Mouse (Mus musculus) left cerebral cortex, adult 9 months (tissue): ENCODE data around the gene Btf3.

ENCODE experiments used
- DNase-seq, 2 experiments: peaks; one replicate each; pipeline ENCODE4 v3.0.0; 2022; ENCODE audit warnings: low spot score in 2 of 2

Btf3 gene

DNA sequence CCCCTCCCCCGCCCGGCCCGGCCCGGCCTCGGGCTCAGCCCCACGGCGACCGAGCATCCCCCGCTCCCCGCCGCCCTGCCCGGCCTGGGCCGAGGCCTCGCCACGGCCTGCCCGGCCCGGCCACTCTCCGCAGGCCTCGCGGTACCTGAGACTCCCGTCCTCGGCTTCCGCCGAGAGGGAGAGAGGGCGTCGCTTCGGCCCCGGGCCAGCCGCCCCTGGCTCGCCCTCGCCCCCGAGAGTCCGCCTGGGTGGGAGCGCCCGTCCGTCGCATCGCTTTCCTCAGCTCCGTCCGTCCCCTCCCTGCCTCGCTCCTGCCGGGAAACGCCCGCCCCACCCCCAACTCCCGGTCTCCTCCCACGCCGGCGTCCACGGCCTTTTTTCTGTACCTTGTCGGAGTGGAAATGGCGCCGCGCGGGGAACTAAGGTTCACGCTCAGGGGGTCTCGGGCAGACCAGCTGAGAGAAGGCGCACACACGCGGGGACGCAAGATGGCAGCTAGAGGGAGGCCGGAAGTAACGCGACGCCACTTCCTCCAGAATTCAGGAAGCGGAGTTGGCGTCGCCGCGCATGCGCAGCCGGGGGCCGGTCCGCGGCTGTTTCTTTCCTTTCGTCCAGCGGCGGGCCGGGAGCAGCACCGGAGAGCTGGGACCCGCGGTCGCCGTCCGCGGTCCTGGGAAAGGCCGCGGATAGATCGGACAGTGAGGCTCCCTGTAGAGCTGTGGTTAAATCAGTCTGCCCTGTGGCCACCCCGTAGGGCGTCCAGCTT lies at the start of gene Btf3:
TSS of gene Btf3 (minus strand) at position 527 of the 766 bp plus-strand sequence.
- peak; percentile 78 to 92 for DNase-seq

DNA sequence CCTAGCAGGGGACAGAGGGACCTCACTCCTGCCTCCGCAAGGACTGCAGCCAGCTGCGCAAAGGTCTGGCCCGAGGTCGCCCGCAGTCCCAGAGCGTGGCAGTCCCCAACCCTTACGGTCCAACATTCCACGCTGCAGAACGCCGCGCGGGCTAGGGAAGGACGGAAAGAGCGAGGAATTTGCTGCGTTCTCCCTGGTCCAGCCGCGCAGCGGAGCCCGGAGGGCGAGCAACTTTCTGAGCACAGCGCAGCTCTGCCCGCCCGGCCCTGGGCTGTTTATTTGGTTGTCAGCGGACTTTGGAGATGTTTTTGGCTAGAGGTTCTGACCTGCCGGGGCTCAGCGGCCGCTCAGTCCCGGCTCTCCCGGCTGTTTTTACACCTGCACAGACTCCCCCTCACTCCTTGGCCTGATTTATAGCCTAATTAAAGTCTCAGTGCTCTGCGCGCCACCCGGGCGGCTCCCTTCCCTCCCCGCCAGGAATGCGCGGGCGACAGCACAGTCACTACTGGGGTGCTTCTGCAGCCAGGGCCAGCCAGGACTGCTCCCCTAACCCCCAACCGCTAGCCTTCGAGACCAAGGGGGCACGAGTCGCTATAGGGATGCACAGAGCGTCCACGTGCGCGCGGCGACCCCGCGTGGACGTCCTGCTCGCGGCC lies 49.1 kb upstream of the Btf3 start:
- DNase-seq: no peak

- DNase-seq: no peak
Observed at GRCm38 (mm10) chr13:98365081-98365480, 48.3 kb upstream of the Btf3 start.

DNA sequence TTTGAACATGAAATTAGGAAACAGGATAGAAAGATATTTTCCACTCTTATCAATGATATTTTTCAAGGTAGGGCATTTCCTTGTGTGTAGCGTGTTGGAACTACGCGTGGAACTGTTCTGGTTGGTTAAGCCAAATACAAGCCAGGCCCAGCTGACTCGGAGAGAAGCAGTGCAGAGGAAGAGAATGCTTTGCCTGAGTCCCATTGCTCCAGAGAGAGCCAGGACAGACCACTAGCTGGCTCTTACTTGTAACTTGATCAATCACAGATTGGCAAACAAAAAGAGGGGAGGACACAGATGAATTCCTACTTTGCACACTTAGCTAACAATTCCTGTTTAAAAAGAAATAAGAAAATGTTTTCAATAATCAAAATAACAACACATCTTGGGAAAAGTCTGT lies 46.2 kb upstream of the Btf3 start:
- no peak for DNase-seq

DNA sequence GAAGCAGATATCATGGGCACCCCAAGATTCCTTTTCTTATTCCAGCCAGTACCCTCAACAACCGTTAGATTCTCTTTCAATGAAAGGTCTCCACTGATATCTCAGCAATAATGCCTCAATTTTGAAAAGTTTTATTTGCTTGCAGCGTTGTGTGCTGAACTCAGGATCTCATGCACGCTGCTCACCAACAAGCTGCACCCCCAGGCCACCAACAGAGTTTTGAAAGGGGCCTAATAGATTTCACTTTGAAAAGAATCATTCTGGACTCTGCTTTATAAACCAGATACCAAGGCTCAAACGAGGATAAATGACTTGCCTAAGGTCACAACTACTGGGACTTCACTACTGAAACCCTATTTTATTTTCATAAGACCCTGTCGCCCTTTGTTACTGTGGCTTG lies 44.4 kb upstream of the Btf3 start:
- no peak for DNase-seq

GRCm38 (mm10) chr13:98360391-98360790 lies 43.6 kb upstream of the Btf3 start:
- DNase-seq: no peak

DNA sequence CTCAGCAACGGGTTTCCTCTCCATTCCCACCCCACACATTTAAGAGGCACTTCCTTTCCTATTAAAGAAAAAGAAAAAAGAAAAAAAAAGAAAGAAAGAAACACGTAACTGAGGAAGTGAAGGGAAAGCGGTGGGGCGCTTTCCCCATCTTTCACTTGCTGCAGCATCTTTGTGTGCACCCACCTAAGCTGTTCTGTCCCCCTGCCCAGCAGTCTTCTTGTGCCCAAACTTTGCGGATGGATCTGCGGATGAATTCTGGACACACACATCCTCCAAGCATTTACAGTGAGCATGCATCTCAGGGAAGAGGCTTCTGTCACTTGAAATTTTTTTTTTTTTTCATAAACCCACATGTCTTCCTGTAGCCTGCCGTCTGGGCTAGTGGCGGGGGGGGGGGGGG lies 42.5 kb upstream of the Btf3 start:
- no peak for DNase-seq

DNA sequence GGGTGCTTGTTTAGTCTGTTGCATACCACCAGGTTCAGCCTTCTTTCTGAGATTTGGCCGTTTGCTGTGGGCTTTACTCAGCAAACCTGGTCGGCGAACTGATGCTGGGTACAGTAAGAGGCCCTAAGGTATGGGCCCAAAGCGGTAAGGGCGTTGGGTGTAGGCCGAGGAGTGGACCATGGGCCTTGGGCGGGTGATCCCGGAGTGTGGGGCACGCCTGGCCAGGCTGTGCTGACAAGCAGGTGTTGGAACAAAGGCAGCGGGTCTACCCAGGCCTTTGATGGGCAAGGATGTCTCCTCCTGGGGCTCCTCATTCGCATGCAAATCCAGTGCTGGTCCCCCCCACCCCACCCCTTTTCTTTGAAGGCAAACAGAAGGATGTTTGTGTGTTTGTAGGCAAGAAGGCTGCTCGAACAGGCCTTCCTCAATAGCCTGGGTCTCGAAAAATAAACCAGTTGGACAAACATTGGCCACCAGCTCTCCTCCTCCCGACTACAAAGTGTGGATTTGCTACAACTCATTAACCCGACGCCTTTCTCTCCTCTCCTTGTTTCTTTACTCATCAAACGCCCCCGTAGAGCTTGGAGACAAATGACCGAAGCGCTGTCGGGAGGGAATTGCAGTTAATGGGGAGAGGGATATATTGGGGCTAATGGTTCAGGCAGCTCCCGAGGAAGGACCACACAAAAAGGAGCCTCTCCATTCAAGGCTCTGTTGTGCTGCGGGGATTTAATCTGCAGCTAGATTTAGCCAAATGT lies 41.8 kb upstream of the Btf3 start:
- DNase-seq: no peak

GRCm38 (mm10) chr13:98357433-98358423 lies 40.9 kb upstream of the Btf3 start:
- no peak for DNase-seq

- DNase-seq: no peak
Observed at GRCm38 (mm10) chr13:98356973-98357425, 40.2 kb upstream of the Btf3 start.

DNA sequence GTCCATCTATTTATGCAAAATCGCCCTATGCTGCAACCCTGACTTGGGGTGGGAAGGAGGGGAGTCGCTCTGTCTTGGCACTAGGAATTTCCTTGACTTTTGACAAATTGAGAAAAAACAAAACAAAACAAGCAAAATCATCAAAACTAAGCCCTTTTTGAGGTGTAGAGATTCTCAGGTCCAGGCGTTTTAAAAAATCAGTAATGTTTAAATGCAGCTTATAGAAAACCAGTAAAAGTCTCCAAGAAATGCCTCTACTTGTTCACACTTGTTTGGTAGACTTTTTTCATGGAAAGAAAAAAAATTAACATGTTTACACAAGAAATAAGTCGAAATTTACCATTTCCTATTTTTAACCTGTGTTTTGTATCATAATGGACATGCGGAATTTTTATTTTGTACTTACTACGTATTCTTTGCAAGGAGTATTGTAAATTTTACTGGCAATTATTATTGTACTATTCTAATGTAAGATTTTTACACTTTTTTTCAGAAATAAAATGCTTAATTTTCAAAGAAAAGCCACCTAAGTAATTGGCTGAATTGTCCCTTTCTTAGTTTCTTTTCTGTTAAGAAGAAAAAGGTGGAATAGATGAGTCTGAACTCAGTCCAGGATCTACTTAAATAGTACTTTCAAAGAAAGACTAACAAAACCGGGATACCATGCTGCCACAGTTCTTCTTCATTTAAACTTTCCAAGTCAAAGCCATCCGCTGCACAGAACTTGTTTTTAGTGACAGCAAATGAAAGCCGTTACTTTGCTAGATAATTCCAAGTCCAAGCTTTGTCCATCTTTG lies 39.6 kb upstream of the Btf3 start:
- DNase-seq: no peak

DNA sequence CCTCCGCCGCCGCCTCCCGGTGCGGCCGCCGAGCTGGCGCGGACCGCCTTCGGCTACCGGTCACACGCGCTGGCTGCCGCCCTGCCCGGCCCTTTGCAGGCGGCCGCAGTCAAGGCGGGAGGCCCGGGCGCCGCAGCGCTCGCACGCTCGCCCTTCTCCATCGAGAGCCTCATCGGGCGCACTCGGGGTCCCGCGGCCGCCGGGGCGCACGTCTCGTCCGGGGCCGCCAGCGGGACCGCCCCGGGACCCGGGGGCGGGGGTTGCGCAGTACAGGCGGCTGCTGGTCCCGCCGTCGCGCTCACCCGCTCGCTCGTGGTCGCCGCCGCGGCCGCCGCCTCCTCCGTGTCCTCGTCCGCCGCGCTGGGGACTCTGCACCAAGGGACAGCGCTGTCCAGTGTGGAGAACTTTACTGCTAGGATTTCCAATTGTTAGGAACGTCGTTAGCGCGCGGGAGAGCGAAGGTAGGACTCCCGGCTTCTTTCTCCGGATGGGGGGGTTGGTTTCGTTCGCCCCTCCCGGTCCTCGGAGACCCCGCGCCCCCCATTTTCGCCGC lies 38.8 kb upstream of the Btf3 start:
- DNase-seq: no peak

GRCm38 (mm10) chr13:98354871-98355558 lies 38.2 kb upstream of the Btf3 start:
- DNase-seq: no peak

DNA sequence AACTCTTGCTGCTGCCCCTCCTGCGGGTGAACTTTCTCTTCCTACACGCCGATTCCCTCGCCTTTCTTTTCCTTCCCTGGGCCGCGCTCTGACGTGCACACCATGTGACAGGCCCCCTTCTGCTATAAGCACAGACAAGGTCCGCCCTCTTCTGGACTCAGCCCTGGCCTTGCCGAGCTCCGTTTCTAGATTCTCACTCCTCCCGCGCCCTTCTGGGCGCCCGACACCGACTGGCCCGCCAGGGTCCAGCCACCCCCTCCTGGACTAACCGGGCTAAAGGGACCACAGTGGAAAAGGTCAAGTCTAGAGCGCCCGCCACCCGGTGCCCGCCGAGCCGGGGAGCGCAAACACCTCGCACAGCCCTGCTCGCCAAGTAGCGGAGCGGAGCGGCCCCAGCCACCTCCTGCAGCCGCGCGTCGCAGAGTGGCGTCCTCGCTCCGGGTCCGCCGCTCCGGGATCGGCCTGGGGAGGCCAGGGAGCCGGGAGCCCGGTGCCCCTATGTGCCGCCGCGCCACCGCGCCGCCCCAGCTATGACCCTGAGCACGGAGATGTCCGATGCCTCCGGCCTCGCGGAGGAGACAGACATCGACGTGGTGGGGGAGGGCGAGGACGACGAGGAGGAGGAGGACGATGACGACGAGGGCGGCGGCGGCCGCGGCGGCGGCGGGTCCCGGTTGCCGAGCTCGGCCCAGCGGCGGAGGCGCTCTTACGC lies 37.4 kb upstream of the Btf3 start, which contains the start of gene Foxd1:
TSS of gene Foxd1 (plus strand) at position 153 of the 712 bp plus-strand sequence.
- no peak for DNase-seq

DNA sequence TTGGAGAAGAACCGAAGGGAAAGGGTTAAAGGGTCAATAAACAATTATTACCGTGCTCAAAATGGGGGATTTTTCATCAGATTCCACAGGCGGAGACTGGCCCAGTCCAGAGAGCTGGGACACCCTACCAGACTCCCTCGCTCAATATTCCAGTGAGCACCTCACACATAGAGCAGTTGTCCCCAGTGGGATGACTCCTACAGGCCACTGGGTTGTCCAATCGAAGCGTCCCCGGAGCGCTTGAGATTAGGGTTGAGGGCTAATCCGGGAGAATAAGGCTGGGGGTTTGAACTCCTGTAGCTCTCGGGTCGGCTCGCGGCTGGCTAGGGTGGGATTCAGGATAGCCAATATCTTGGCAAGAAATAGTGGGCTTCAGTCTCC lies 36.9 kb upstream of the Btf3 start:
- DNase-seq: no peak

- no peak for DNase-seq
Observed at GRCm38 (mm10) chr13:98352381-98352975, 35.7 kb upstream of the Btf3 start.

DNA sequence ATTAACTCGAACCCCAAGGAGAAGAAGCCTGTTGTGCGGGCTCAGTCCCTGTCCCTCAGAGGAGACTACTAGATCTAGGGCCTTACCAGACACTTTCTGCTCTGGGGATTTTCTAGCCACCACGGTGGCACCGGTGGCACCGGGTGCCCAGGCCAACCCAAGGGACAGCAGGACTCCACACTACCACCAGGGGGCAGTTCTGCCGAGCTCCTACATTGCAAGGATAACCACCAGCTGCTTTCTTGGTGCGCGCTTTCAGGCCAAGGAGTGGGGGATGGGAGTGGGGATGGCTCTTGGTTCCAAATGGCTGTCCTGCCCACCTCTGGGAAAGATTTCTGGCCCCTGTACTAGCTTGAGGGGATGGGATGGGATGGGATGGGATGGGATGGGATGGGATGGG lies 34.7 kb upstream of the Btf3 start:
- DNase-seq: no peak

DNA sequence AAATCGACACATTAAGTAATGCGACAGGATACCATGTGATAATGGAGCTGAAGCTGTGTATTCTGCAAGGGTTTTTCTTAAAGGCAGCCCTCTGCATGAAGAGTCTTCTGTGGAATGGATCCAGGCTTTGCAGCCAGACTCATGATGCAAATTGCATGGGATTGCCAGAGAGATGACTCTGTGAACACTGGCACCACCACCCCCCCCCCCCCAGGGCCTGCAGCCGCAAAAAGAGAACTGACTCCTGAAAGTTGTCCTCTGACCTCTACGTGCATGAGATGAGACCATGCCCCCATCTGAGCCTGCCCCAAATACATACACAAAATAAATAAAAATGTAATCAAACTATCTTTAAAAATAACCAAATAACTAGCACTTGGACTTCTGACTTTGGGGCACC lies 32.7 kb upstream of the Btf3 start:
- DNase-seq: no peak

DNA sequence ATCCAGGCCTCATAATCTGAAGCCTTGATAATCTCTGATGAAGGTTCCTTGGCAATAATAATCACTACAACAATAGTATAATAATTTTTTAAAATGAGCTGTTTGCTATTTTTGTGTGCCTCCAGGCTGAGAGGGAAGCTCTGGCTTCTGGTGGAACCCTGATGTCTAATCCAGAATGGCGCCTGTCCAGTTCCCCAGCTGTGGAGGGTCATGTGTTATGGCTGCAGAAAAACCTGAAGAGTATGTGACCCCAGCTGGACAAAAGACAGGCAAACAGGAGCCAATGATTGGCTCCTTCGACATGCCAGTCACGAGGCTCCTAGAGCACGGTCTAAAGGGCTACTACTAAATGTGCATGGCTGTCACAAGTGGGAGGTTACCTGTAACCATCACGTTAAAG lies 23.7 kb upstream of the Btf3 start:
- DNase-seq: no peak
